Mouse (Mus musculus) ES-E14 (cell line): ENCODE measurements around the gene Clec4a2.

Source experiments
- CHD2 ChIP-seq: IDR thresholded peaks from 2 replicates; pipeline ENCODE4 v1.6.1; 2014; ENCODE audit warnings: mild to moderate bottlenecking, low read depth, low read length, inconsistent platforms
- HCFC1 ChIP-seq: IDR thresholded peaks from 2 replicates; pipeline ENCODE4 v1.6.1; 2012; ENCODE audit warnings: low read length, inconsistent platforms, borderline replicate concordance; ENCODE audit not compliant: insufficient read depth
- MAFK ChIP-seq: IDR thresholded peaks from 2 replicates; pipeline ENCODE4 v1.6.1; 2014; ENCODE audit warnings: mild to moderate bottlenecking, low read depth, low read length, inconsistent platforms; ENCODE audit not compliant: insufficient read depth
- ZC3H11A ChIP-seq: IDR thresholded peaks from 2 replicates; pipeline ENCODE4 v1.6.1; 2012; ENCODE audit warnings: low read depth, mild to moderate bottlenecking, inconsistent platforms, low read length, borderline replicate concordance
- ZNF384 ChIP-seq: IDR thresholded peaks from 2 replicates; pipeline ENCODE4 v1.6.1; 2012; ENCODE audit warnings: low read depth, low read length, inconsistent platforms

DNA sequence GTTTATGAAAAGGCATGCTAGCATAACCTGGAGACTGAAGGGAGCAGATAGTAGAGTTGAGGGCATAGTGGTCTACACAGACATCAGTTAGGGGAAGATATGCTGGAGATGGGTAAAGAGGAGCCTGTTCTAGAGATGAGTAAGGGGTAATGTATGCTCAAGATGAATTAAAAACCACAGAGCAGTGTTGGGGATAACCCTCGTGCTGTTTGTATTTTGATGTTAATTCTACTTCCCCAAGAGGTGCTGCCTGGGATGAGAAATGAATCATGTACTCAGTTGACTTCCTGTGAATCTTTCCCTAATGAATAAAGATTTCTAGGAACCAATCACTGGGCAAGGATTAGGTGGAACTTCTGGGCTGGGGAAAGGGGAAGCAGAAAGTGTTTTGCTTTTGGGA lies 63.9 kb downstream of the Clec4a2 start:
- TF ChIP-seq HCFC1, result no peak
- TF ChIP-seq ZNF384, result no peak
- no peak for TF ChIP-seq MAFK
- no peak for TF ChIP-seq ZC3H11A
- TF ChIP-seq CHD2, result no peak
